Mouse (Mus musculus): ENCODE results near the gene Rapgef4. TPM values are rescaled to one million over a fixed set of nuclear protein-coding genes. Genes with fewer than 3 reads are reported as not detected.
A peak's percentile ranks its signal among the peaks of the same experiment; 100 is the strongest.

Gene Rapgef4
- polyA plus RNA-seq, 1 experiment from 2014 or later: 5.3 TPM

DNA sequence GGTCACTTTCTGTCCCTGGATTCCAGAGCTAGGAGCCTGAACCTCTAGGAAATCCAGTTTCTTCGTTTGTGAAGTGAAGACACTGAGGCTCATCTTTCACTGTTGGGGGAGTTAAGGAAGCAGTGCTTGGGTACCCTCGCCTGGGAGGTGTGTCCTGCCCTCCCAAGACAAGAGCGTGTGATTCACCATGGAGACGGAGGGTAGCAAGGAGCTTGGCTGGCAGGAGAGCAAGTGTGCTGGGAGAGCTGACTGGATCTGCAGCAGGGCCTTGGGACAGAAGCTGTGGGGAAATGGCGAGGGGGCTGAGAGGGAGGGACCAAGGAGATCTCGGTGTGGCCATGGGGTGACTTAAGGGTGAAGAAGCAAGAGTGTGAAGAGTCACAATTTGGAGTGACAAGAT, 114.0 kb downstream of the Rapgef4 start:
- Histone ChIP-seq H3K4me3 (no peak overlapping the region), H3K27me3 (replicated peaks) (no peaks in the 10 kb centered on the region), H3K4me2 (no peak overlapping the region), H3K36me3 (no peaks in the 10 kb centered on the region), H3K9me3 (replicated peaks) (no peaks in the 10 kb centered on the region), H3K4me1 (replicated peaks) (no peaks in the 10 kb centered on the region), H3K27ac (ENCODE audit: poor library complexity, severe bottlenecking) (no peak overlapping the region), H3K9ac (no peak overlapping the region)
- no peak for ATAC-seq (ENCODE audit: insufficient number of reproducible peaks, low FRiP score)
- 46% methylated on average over 6 of the region's 6 CpGs for whole genome bisulfite sequencing

GRCm38 (mm10) chr2:72096345-72096744, 115.3 kb downstream of the Rapgef4 start:
- Histone ChIP-seq H3K4me1 (replicated peaks) (peaks cover 7% of the 10 kb centered on the region; the same call in 1 of the 2 replicates), H3K9me3 (replicated peaks) (no peaks in the 10 kb centered on the region), H3K4me2 (no peak overlapping the region), H3K27ac (ENCODE audit: poor library complexity, severe bottlenecking) (no peak overlapping the region), H3K27me3 (replicated peaks) (no peaks in the 10 kb centered on the region), H3K9ac (no peak overlapping the region), H3K36me3 (no peaks in the 10 kb centered on the region), H3K4me3 (no peak overlapping the region)
- WGBS: 38% methylated on average over 3 of the region's 3 CpGs
- no peak for ATAC-seq (ENCODE audit: insufficient number of reproducible peaks, low FRiP score)

DNA sequence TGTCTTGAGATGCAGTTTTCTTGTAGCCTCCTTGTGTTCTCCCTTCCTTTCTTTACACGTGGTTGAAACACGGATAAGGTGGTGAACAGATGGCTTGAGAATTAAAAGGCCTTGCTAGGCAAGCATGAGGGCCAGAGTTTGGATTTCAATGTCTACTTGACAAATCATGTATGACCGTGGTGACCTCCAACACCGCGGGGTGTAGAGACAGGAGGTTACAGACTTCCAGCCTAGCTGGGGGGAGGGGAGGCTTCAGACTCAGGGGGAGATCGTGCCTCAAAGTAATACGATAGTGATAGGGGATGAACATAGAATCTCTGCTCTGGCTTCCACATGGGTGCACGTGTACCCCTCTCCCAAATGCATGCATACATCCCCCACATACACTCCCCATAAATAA, 117.3 kb downstream of the Rapgef4 start:
- H3K9me3 ChIP-seq (replicated peaks): no peaks in the 10 kb centered on the region
- peaks cover 26% of the 10 kb centered on the region for H3K4me1 ChIP-seq (replicated peaks)
- H3K36me3 ChIP-seq: no peaks in the 10 kb centered on the region
- H3K9ac ChIP-seq: no peak overlapping the region
- ATAC-seq (ENCODE audit: insufficient number of reproducible peaks, low FRiP score): no peak
- H3K27me3 ChIP-seq (replicated peaks): no peaks in the 10 kb centered on the region
- H3K4me2 ChIP-seq: no peak overlapping the region
- 89% methylated on average over 8 of the region's 8 CpGs for WGBS
- no peak overlapping the region for H3K4me3 ChIP-seq
- H3K27ac ChIP-seq (ENCODE audit: poor library complexity, severe bottlenecking): no peak overlapping the region

DNA sequence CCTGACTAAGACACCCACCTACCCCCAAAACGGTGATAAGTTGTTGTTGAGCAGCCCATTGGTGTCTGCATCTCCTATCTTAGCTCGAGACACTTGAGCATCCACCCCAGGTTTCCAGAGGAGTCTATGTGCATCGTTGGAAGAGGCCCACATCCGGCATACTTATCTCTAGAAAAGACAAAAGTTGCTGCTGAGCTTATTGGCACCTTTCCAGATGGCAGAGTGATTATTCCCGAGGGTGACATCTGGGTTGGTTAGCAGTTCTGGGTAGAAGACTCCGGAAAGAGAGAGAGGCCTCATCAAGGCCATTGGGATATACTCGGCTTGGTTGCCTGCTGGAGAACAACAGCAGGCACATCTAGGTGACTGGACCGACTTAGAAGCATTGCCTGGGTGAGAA, 123.6 kb downstream of the Rapgef4 start:
- Histone ChIP-seq H3K36me3 (no peaks in the 10 kb centered on the region), H3K4me3 (no peak overlapping the region), H3K9ac (no peak overlapping the region), H3K27me3 (replicated peaks) (no peaks in the 10 kb centered on the region), H3K4me2 (no peak overlapping the region), H3K27ac (ENCODE audit: poor library complexity, severe bottlenecking) (no peak overlapping the region), H3K9me3 (replicated peaks) (no peaks in the 10 kb centered on the region), H3K4me1 (replicated peaks) (peaks cover 48% of the 10 kb centered on the region)
- 53% methylated on average over 8 of the region's 8 CpGs for WGBS
- no peak for ATAC-seq (ENCODE audit: insufficient number of reproducible peaks, low FRiP score)

GRCm38 (mm10) chr2:72107525-72108180, 126.6 kb downstream of the Rapgef4 start:
- no peaks in the 10 kb centered on the region for H3K36me3 ChIP-seq
- peaks cover 29% of the 10 kb centered on the region for H3K4me1 ChIP-seq (replicated peaks)
- 42% methylated on average over 12 of the region's 12 CpGs for WGBS
- ATAC-seq (ENCODE audit: insufficient number of reproducible peaks, low FRiP score): no peak
- H3K9me3 ChIP-seq (replicated peaks): no peaks in the 10 kb centered on the region
- peak overlapping the region; percentile 45; the same call in 1 of the 2 replicates for H3K27ac ChIP-seq (ENCODE audit: poor library complexity, severe bottlenecking)
- H3K4me3 ChIP-seq: no peak overlapping the region
- H3K9ac ChIP-seq: no peak overlapping the region
- H3K27me3 ChIP-seq (replicated peaks): no peaks in the 10 kb centered on the region
- H3K4me2 ChIP-seq: peak overlapping the region; percentile 35

DNA sequence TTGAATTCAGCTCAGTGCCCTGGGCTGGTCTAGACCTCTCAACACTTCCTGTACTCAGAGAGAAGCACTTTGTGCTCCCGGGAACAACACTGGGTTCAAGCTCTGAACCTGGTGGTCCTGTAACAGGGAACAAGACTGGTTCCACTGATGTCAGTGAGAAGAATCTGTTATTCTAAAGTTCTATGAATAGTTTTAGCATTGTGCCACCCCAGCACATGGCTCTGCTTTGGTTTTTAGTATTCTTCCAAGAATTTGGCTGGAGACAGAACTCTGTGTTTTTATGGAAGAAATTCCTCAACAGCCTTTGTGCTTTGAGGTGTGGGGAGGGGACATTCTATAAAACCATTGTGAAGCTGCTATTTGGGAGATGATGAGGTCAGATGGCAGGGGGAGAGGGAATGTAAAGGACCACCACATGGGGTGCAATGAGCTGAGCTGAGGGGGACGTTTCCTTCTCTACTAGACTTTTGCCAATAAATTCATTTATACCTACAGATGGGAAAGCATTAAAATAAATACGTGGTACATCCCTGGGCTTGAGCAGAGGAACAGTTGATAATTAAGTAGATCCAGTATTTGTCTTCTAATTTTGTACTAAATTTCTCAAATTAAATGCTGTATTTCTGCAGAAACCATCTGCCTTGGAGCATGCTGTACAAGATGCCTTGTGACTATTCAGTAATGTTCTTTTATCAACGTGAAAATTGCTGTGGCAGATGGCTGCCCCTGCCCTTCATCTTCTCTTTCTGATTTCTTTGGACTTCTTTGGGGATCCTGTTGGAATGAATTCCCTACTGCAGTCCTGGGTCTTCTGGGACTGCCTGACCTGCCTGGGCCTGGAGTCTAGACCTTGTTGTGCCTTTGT, 127.6 kb downstream of the Rapgef4 start:
- WGBS: 69% methylated on average over 4 of the region's 4 CpGs
- H3K4me2 ChIP-seq: no peak overlapping the region
- H3K9me3 ChIP-seq (replicated peaks): no peaks in the 10 kb centered on the region
- no peaks in the 10 kb centered on the region for H3K36me3 ChIP-seq
- H3K9ac ChIP-seq: no peak overlapping the region
- H3K27ac ChIP-seq (ENCODE audit: poor library complexity, severe bottlenecking): no peak overlapping the region
- no peak overlapping the region for H3K4me3 ChIP-seq
- ATAC-seq (ENCODE audit: insufficient number of reproducible peaks, low FRiP score): no peak
- no peaks in the 10 kb centered on the region for H3K27me3 ChIP-seq (replicated peaks)
- peaks cover 23% of the 10 kb centered on the region for H3K4me1 ChIP-seq (replicated peaks)

DNA sequence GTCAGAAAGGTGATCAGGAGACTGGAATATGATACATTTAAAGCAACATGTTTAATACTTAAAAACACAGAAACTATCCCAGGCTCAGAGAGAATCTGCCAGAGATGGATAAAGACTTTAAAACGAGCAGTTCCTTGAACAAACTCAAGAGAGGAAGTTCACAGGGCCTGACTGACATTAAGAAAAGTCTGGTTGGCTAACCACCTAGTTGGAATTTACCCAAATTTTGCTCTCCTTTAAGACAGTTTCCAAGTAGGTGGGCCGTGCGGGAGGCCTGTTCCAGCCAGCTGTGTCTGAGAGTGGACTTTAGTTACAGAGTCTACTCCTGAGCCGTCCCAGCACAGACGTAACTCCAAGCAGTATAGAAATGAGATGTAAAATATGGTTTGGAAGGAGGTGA, 129.4 kb downstream of the Rapgef4 start:
- 74% methylated on average over 5 of the region's 5 CpGs for WGBS
- no peaks in the 10 kb centered on the region for H3K27me3 ChIP-seq (replicated peaks)
- H3K36me3 ChIP-seq: no peaks in the 10 kb centered on the region

GRCm38 (mm10) chr2:72113716-72114115, 132.7 kb downstream of the Rapgef4 start:
- Histone ChIP-seq H3K4me2 (no peak overlapping the region), H3K4me1 (replicated peaks) (peaks cover 28% of the 10 kb centered on the region), H3K27me3 (replicated peaks) (no peaks in the 10 kb centered on the region), H3K36me3 (no peaks in the 10 kb centered on the region), H3K27ac (ENCODE audit: poor library complexity, severe bottlenecking) (no peak overlapping the region), H3K4me3 (no peak overlapping the region), H3K9ac (no peak overlapping the region), H3K9me3 (replicated peaks) (no peaks in the 10 kb centered on the region)
- 61% methylated on average over 5 of the region's 5 CpGs for WGBS
- ATAC-seq (ENCODE audit: insufficient number of reproducible peaks, low FRiP score): no peak

More for the DNA sequence above, 129.4 kb downstream of the Rapgef4 start:
- Histone ChIP-seq H3K9me3 (replicated peaks) (no peaks in the 10 kb centered on the region), H3K4me3 (no peak overlapping the region), H3K4me1 (replicated peaks) (peaks cover 26% of the 10 kb centered on the region), H3K9ac (no peak overlapping the region), H3K27ac (ENCODE audit: poor library complexity, severe bottlenecking) (no peak overlapping the region), H3K4me2 (no peak overlapping the region)
- no peak for ATAC-seq (ENCODE audit: insufficient number of reproducible peaks, low FRiP score)

DNA sequence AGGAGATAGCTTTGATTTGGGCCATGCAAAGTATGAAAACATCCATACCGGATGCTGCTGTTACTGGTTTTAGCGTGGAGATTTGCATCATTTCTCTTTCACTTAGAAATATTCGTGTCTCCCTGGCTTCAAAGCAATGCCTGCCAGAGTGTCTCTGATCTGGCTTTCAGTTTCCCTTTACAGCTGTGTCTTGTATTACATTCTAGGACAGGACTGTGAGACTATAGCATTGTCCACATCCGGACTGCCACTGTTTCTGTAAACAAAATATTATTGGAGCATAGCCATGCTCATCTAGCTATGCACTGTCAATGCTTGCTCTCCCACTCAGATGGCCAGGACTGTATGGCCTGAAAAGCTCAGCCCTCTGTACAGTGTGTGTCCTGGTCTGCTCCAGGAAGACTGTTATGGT, 133.1 kb downstream of the Rapgef4 start:
- Histone ChIP-seq H3K4me3 (no peak overlapping the region), H3K27ac (ENCODE audit: poor library complexity, severe bottlenecking) (no peak overlapping the region), H3K9me3 (replicated peaks) (no peaks in the 10 kb centered on the region), H3K4me1 (replicated peaks) (peaks cover 28% of the 10 kb centered on the region), H3K4me2 (no peak overlapping the region), H3K9ac (no peak overlapping the region), H3K27me3 (replicated peaks) (no peaks in the 10 kb centered on the region), H3K36me3 (no peaks in the 10 kb centered on the region)
- ATAC-seq (ENCODE audit: insufficient number of reproducible peaks, low FRiP score): no peak
- WGBS: 69% methylated on average over 4 of the region's 4 CpGs

DNA sequence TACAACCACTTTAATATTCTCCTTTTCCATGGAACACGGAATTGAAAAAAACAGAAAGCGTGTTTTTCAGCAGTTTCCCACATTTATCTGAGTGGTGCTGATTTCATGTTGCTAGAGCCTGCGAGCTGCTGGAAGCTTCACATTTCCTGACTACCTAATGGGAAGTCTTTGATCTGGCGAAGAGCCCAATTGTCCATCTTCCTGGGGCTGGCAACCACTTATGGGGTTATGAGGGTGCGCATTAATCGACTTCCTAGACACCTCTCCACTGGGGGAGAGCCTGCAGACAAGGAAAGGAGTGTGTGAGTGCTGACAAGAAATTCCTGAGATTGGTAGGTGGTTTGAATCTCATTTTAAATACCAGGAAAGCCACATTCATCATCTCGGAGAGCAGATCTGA, 135.1 kb downstream of the Rapgef4 start:
- H3K36me3 ChIP-seq: no peaks in the 10 kb centered on the region
- no peak for ATAC-seq (ENCODE audit: insufficient number of reproducible peaks, low FRiP score)
- no peak overlapping the region for H3K4me2 ChIP-seq
- no peaks in the 10 kb centered on the region for H3K27me3 ChIP-seq (replicated peaks)
- H3K9me3 ChIP-seq (replicated peaks): no peaks in the 10 kb centered on the region
- H3K4me1 ChIP-seq (replicated peaks): peaks cover 28% of the 10 kb centered on the region
- WGBS: 44% methylated on average over 7 of the region's 7 CpGs
- H3K4me3 ChIP-seq: no peak overlapping the region
- no peak overlapping the region for H3K9ac ChIP-seq
- no peak overlapping the region for H3K27ac ChIP-seq (ENCODE audit: poor library complexity, severe bottlenecking)

GRCm38 (mm10) chr2:72116698-72117097, 135.7 kb downstream of the Rapgef4 start:
- no peaks in the 10 kb centered on the region for H3K9me3 ChIP-seq (replicated peaks)
- H3K4me2 ChIP-seq: no peak overlapping the region
- H3K36me3 ChIP-seq: no peaks in the 10 kb centered on the region
- no peak for ATAC-seq (ENCODE audit: insufficient number of reproducible peaks, low FRiP score)
- peaks cover 28% of the 10 kb centered on the region for H3K4me1 ChIP-seq (replicated peaks)
- no peaks in the 10 kb centered on the region for H3K27me3 ChIP-seq (replicated peaks)
- H3K27ac ChIP-seq (ENCODE audit: poor library complexity, severe bottlenecking): peak overlapping the region; percentile 18; the same call in 1 of the 2 replicates
- 63% methylated on average over 5 of the region's 5 CpGs for WGBS
- H3K4me3 ChIP-seq: no peak overlapping the region
- no peak overlapping the region for H3K9ac ChIP-seq
